Mouse (Mus musculus): ENCODE measurements around the gene Gast. TPM values are rescaled to one million over a fixed set of nuclear protein-coding genes. Genes with fewer than 3 reads are reported as not detected.

The Gast gene
- polyA plus RNA-seq, 2 experiments = not detected

- no peak overlapping the region for H3K4me2 ChIP-seq (ENCODE audit: low read depth)
- DNase-seq (ENCODE audit: low read depth in 3 of 3, low spot score in 3 of 3) = no peak
- no peaks in the 10 kb centered on the region for H3K4me1 ChIP-seq (replicated peaks; ENCODE audit: control insufficient read depth in 2 of 2, insufficient read depth in 2 of 2, low read length in 1 of 2)
- no peak overlapping the region for H3K9ac ChIP-seq (replicated peaks)
- H3K4me3 ChIP-seq (ENCODE audit: insufficient read depth in 1 of 2, low read depth in 2 of 2, low read length in 2 of 2) = no peak overlapping the region
- no peaks in the 10 kb centered on the region for H3K27me3 ChIP-seq (ENCODE audit: control insufficient read depth, insufficient read depth, low read length)
- no peaks in the 10 kb centered on the region for H3K9me3 ChIP-seq (ENCODE audit: control insufficient read depth, low read length)
- H3K27ac ChIP-seq = no peak overlapping the region
- WGBS (ENCODE audit: insufficient replicate concordance) = 49% methylated on average over 6 of the region's 6 CpGs
- no peaks in the 10 kb centered on the region for H3K36me3 ChIP-seq (replicated peaks; ENCODE audit: control insufficient read depth, insufficient read depth, low read depth)
- ATAC-seq (ENCODE audit: insufficient read depth) = no peak
- TF ChIP-seq CTCF (IDR thresholded peaks at IDR 0.05; ENCODE audit: low read depth) (no peak), EP300 (IDR thresholded peaks at IDR 0.05; ENCODE audit: low read depth) (no peak)
These were observed 41.3 kb upstream of the Gast start for GRCm38 (mm10) chr11:100292884-100293283.

GRCm38 (mm10) chr11:100295308-100295707 is 38.9 kb upstream of the Gast start:
- Histone ChIP-seq H3K4me1 (replicated peaks; ENCODE audit: control insufficient read depth in 2 of 2, insufficient read depth in 2 of 2, low read length in 1 of 2) (peaks cover 0 to 3% of the 10 kb centered on the region in 2 experiments; a peak in 2 of 4 replicates), H3K9ac (replicated peaks) (no peak overlapping the region), H3K36me3 (replicated peaks; ENCODE audit: control insufficient read depth, insufficient read depth, low read depth) (no peaks in the 10 kb centered on the region), H3K4me2 (ENCODE audit: low read depth) (no peak overlapping the region), H3K4me3 (ENCODE audit: insufficient read depth in 1 of 2, low read depth in 2 of 2, low read length in 2 of 2) (no peak overlapping the region), H3K27ac (no peak overlapping the region), H3K27me3 (ENCODE audit: control insufficient read depth, insufficient read depth, low read length) (no peaks in the 10 kb centered on the region), H3K9me3 (ENCODE audit: control insufficient read depth, low read length) (no peaks in the 10 kb centered on the region)
- 7% methylated on average over 10 of the region's 10 CpGs for WGBS (ENCODE audit: insufficient replicate concordance)
- TF ChIP-seq CTCF (IDR thresholded peaks at IDR 0.05; ENCODE audit: low read depth) (peak; percentile 100), EP300 (IDR thresholded peaks at IDR 0.05; ENCODE audit: low read depth) (no peak)
- DNase-seq (ENCODE audit: low read depth in 3 of 3, low spot score in 3 of 3) (peak; percentile 49 to 63 (median 62)), ATAC-seq (ENCODE audit: insufficient read depth) (no peak)

- no peak overlapping the region for H3K4me3 ChIP-seq (ENCODE audit: insufficient read depth in 1 of 2, low read depth in 2 of 2, low read length in 2 of 2)
- no peak for DNase-seq (ENCODE audit: low read depth in 3 of 3, low spot score in 3 of 3)
These were observed 36.4 kb upstream of the Gast start for GRCm38 (mm10) chr11:100297801-100298200.

GRCm38 (mm10) chr11:100298274-100299036 is 35.8 kb upstream of the Gast start:
- Histone ChIP-seq H3K27ac (no peak overlapping the region), H3K4me3 (ENCODE audit: insufficient read depth in 1 of 2, low read depth in 2 of 2, low read length in 2 of 2) (no peak overlapping the region), H3K27me3 (ENCODE audit: control insufficient read depth, insufficient read depth, low read length) (no peaks in the 10 kb centered on the region), H3K4me1 (replicated peaks; ENCODE audit: control insufficient read depth in 2 of 2, insufficient read depth in 2 of 2, low read length in 1 of 2) (peaks cover 0 to 3% of the 10 kb centered on the region in 2 experiments; a peak in 2 of 4 replicates), H3K36me3 (replicated peaks; ENCODE audit: control insufficient read depth, insufficient read depth, low read depth) (no peaks in the 10 kb centered on the region), H3K9me3 (ENCODE audit: control insufficient read depth, low read length) (no peaks in the 10 kb centered on the region), H3K4me2 (ENCODE audit: low read depth) (peak overlapping the region; percentile 45), H3K9ac (replicated peaks) (no peak overlapping the region)
- peak in 1 of 3 experiments; percentile 45 for DNase-seq (ENCODE audit: low read depth in 3 of 3, low spot score in 3 of 3)
- peak; percentile 42; the same call in 1 of the 2 replicates for ATAC-seq (ENCODE audit: insufficient read depth)
- TF ChIP-seq EP300 (IDR thresholded peaks at IDR 0.05; ENCODE audit: low read depth) = no peak
- peak; percentile 95 for TF ChIP-seq CTCF (IDR thresholded peaks at IDR 0.05; ENCODE audit: low read depth)
- WGBS (ENCODE audit: insufficient replicate concordance) = 16% methylated on average over 18 of the region's 18 CpGs

More at GRCm38 (mm10) chr11:100297801-100298200, 36.4 kb upstream of the Gast start:
- Histone ChIP-seq H3K36me3 (replicated peaks; ENCODE audit: control insufficient read depth, insufficient read depth, low read depth) (no peaks in the 10 kb centered on the region), H3K4me1 (replicated peaks; ENCODE audit: control insufficient read depth in 2 of 2, insufficient read depth in 2 of 2, low read length in 1 of 2) (peaks cover 0 to 3% of the 10 kb centered on the region in 2 experiments; a peak in 2 of 4 replicates), H3K27ac (no peak overlapping the region), H3K4me2 (ENCODE audit: low read depth) (peak overlapping the region; percentile 45), H3K9ac (replicated peaks) (no peak overlapping the region), H3K27me3 (ENCODE audit: control insufficient read depth, insufficient read depth, low read length) (no peaks in the 10 kb centered on the region), H3K9me3 (ENCODE audit: control insufficient read depth, low read length) (no peaks in the 10 kb centered on the region)
- peak; percentile 43; the same call in 1 of the 2 replicates for ATAC-seq (ENCODE audit: insufficient read depth)
- 25% methylated on average over 5 of the region's 5 CpGs for WGBS (ENCODE audit: insufficient replicate concordance)
- TF ChIP-seq EP300 (IDR thresholded peaks at IDR 0.05; ENCODE audit: low read depth) = no peak
- peak; percentile 78 for TF ChIP-seq CTCF (IDR thresholded peaks at IDR 0.05; ENCODE audit: low read depth)

- Histone ChIP-seq H3K9ac (replicated peaks) (no peak overlapping the region), H3K4me3 (ENCODE audit: insufficient read depth in 1 of 2, low read depth in 2 of 2, low read length in 2 of 2) (no peak overlapping the region), H3K27ac (no peak overlapping the region), H3K36me3 (replicated peaks; ENCODE audit: control insufficient read depth, insufficient read depth, low read depth) (no peaks in the 10 kb centered on the region), H3K4me2 (ENCODE audit: low read depth) (no peak overlapping the region), H3K27me3 (ENCODE audit: control insufficient read depth, insufficient read depth, low read length) (no peaks in the 10 kb centered on the region), H3K4me1 (replicated peaks; ENCODE audit: control insufficient read depth in 2 of 2, insufficient read depth in 2 of 2, low read length in 1 of 2) (peaks cover 0 to 3% of the 10 kb centered on the region in 2 experiments; a peak in 2 of 4 replicates), H3K9me3 (ENCODE audit: control insufficient read depth, low read length) (no peaks in the 10 kb centered on the region)
- ATAC-seq (ENCODE audit: insufficient read depth) (no peak), DNase-seq (ENCODE audit: low read depth in 3 of 3, low spot score in 3 of 3) (no peak)
- WGBS (ENCODE audit: insufficient replicate concordance) = 2% methylated on average over 5 of the region's 5 CpGs
- TF ChIP-seq EP300 (IDR thresholded peaks at IDR 0.05; ENCODE audit: low read depth) = no peak
- peak; percentile 96 for TF ChIP-seq CTCF (IDR thresholded peaks at IDR 0.05; ENCODE audit: low read depth)
These were observed 33.9 kb upstream of the Gast start for GRCm38 (mm10) chr11:100300293-100300692.
